Mouse (Mus musculus) myocyte (in vitro differentiated cells): ENCODE measurements around the gene Srsf1.

Experiments
- CEBPB ChIP-seq: IDR thresholded peaks from 2 replicates; pipeline ENCODE4 v1.6.1; 2011; ENCODE audit warnings: mild to moderate bottlenecking, moderate library complexity; ENCODE audit not compliant: poor library complexity, insufficient read depth, severe bottlenecking
- E2F4 ChIP-seq: IDR thresholded peaks from one replicate; pipeline ENCODE4 v1.6.1; 2011; ENCODE audit warnings: mild to moderate bottlenecking, control low read depth, moderate library complexity; ENCODE audit not compliant: insufficient read depth
- MAX ChIP-seq: IDR thresholded peaks from one replicate; pipeline ENCODE4 v1.6.1; 2011; ENCODE audit warnings: low read depth, mild to moderate bottlenecking, control low read depth
- MYOD1 ChIP-seq, 3 experiments: IDR thresholded peaks; one replicate each; pipeline ENCODE4 v1.6.1; 2011; ENCODE audit warnings: control low read depth in 2 of 3, low read depth in 2 of 3, mild to moderate bottlenecking in 2 of 3, moderate library complexity in 1 of 3; ENCODE audit not compliant: insufficient read length in 2 of 3, control insufficient read depth in 1 of 3
- POLR2A ChIP-seq: IDR thresholded peaks from one replicate; pipeline ENCODE4 v1.6.1; 2011; ENCODE audit warnings: low read depth, mild to moderate bottlenecking, control low read depth, moderate library complexity; ENCODE audit not compliant: insufficient read length
- POLR2AphosphoS2 ChIP-seq: IDR thresholded peaks from one replicate; pipeline ENCODE4 v1.6.1; 2011; ENCODE audit warnings: low read depth, control low read depth; ENCODE audit not compliant: insufficient read length
- SRF ChIP-seq: IDR thresholded peaks from one replicate; pipeline ENCODE4 v1.6.1; 2011; ENCODE audit warnings: low read depth; ENCODE audit not compliant: control insufficient read depth, insufficient read length
- TCF12 ChIP-seq: IDR thresholded peaks from one replicate; pipeline ENCODE4 v1.6.1; 2011; ENCODE audit warnings: mild to moderate bottlenecking, control low read depth; ENCODE audit not compliant: poor library complexity, insufficient read depth, severe bottlenecking
- TCF3 ChIP-seq: IDR thresholded peaks from one replicate; pipeline ENCODE4 v1.6.1; 2011; ENCODE audit warnings: low read depth, control low read depth; ENCODE audit not compliant: insufficient read length
- USF1 ChIP-seq: IDR thresholded peaks from one replicate; pipeline ENCODE4 v1.6.1; 2011; ENCODE audit warnings: low read depth, mild to moderate bottlenecking, control low read depth, moderate library complexity

- TF ChIP-seq POLR2AphosphoS2: no peak
- no peak for TF ChIP-seq POLR2A
- TF ChIP-seq MAX: no peak
- TF ChIP-seq USF1: no peak
- no peak for TF ChIP-seq TCF12
- TF ChIP-seq CEBPB: no peak
- no peak for TF ChIP-seq MYOD1 (IDR thresholded peaks at IDR 0.05; ENCODE audit: control insufficient read depth in 1 of 3, insufficient read length in 2 of 3, low read depth in 2 of 3)
- no peak for TF ChIP-seq TCF3
- TF ChIP-seq SRF: no peak
- no peak for TF ChIP-seq E2F4
These were observed 11.2 kb upstream of the Srsf1 start for GRCm38 (mm10) chr11:88035970-88036369.
